Mouse (Mus musculus) stomach, embryonic 15.5 days (tissue): ENCODE results near the gene Fn1. TPM values are rescaled to one million over a fixed set of nuclear protein-coding genes. Genes with fewer than 3 reads are reported as not detected.

Source experiments
- ATAC-seq: fragments of 200-750 bp; cut with Nextera tagmentation; 2 replicates; pipeline ENCODE4 v1.8.0; 2017; ENCODE audit warnings: low read depth, moderate number of reproducible peaks, moderate TSS enrichment; ENCODE audit not compliant: insufficient read depth, low FRiP score
- H3K27ac ChIP-seq: fragments of 300-500 bp; sonication (generic); 2 replicates; pipeline ENCODE4 v1.5.1; 2015; ENCODE audit warnings: mild to moderate bottlenecking, inconsistent platforms
- H3K27me3 ChIP-seq: fragments of 300-500 bp; sonication (generic); replicated peaks from 2 replicates; pipeline ENCODE4 v1.6.1; 2015; ENCODE audit warnings: inconsistent platforms
- H3K36me3 ChIP-seq: fragments of 300-500 bp; sonication (generic); 2 replicates; pipeline ENCODE4 v1.6.1; 2015; ENCODE audit warnings: inconsistent platforms
- H3K4me1 ChIP-seq: fragments of 300-500 bp; sonication (generic); 2 replicates; pipeline ENCODE4 v1.6.1; 2015; ENCODE audit warnings: inconsistent platforms
- H3K4me2 ChIP-seq: fragments of 300-500 bp; sonication (generic); 2 replicates; pipeline ENCODE4 v1.6.1; 2015; ENCODE audit warnings: mild to moderate bottlenecking, inconsistent platforms
- H3K4me3 ChIP-seq: fragments of 300-500 bp; sonication (generic); replicated peaks from 2 replicates; pipeline ENCODE4 v1.5.1; 2015; ENCODE audit warnings: inconsistent platforms
- H3K9ac ChIP-seq: fragments of 300-500 bp; sonication (generic); 2 replicates; pipeline ENCODE4 v1.6.1; 2015; ENCODE audit warnings: inconsistent platforms
- H3K9me3 ChIP-seq: fragments of 300-500 bp; sonication (generic); 2 replicates; pipeline ENCODE4 v1.6.1; 2016; ENCODE audit warnings: inconsistent platforms
- WGBS: fragments of 180-500 bp; shearing (Covaris S2); methylation state at CpG from one replicate; pipeline ENCODE4 v1.1.7; 2015; 5-methylcytosine and 5-hydroxymethylcytosine counted together
- polyA plus RNA-seq: library from polyadenylated mRNA; unstranded; fragments of >200 nt; fragmentation: Nextera tagmentation; extraction: Ambion mirVana; gene quantifications from 2 replicates; pipeline ENCODE4 v1.2.1, GENCODE M21; 2015

Fn1 gene
- polyA plus RNA-seq, 1 experiment from 2014 or later: 117 TPM

DNA sequence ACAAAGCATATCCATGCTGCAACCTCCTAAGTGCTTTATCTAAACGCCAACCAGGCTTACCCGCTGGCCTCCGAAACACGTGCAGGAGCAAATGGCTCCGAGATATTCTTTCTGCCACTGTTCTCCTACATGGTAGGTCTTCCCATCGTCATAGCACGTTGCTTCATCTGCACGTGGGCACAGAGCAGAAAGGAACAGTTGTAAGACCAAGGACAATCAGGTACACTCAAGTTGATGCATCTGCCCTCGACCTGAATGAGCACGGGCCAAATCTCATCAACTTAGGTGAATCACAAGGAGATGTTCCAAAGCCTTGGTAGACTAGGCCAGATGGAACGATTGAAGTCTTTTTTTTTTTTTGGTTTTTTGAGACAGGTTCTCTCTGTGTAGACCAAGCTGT, 63.0 kb downstream of the Fn1 start:
- Histone ChIP-seq H3K27ac (no peak overlapping the region), H3K9ac (no peak overlapping the region), H3K27me3 (no peaks in the 10 kb centered on the region), H3K4me1 (no peaks in the 10 kb centered on the region), H3K9me3 (no peaks in the 10 kb centered on the region), H3K4me3 (no peak overlapping the region), H3K4me2 (no peak overlapping the region), H3K36me3 (peaks cover 32% of the 10 kb centered on the region)
- ATAC-seq: no peak
- WGBS: 90% methylated on average over 11 of the region's 11 CpGs

- Histone ChIP-seq H3K4me2 (no peak overlapping the region), H3K9me3 (no peaks in the 10 kb centered on the region), H3K36me3 (peaks cover 24% of the 10 kb centered on the region; the same call in 1 of the 2 replicates), H3K4me1 (no peaks in the 10 kb centered on the region), H3K4me3 (no peak overlapping the region), H3K27me3 (no peaks in the 10 kb centered on the region), H3K9ac (no peak overlapping the region), H3K27ac (no peak overlapping the region)
- peak; percentile 66; the same call in 1 of the 2 replicates for ATAC-seq
- WGBS: 78% methylated on average over 7 of the region's 7 CpGs
Measured at GRCm38 (mm10) chr1:71586658-71587057, 66.3 kb downstream of the Fn1 start.

DNA sequence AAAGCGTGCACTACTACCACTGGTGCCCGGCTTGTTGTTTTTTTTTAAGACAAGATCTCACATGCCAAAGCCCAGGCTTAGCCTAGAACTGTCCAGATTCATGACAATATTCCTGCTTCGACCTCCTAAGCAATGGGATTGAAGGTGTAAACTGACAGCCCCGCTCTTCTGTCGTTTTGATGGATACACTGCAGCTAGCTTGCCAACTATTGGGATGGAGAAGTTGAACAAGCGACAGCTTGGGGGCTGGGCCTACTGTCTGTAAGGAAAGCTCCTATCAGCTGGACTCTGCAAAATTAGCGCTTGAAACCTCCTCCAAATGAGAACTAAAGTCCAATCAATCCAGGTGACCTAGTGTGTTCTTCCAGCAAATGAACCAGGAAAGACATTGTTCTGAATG, 69.1 kb downstream of the Fn1 start:
- H3K36me3 ChIP-seq: peaks cover 22% of the 10 kb centered on the region
- 83% methylated on average over 7 of the region's 7 CpGs for WGBS

DNA sequence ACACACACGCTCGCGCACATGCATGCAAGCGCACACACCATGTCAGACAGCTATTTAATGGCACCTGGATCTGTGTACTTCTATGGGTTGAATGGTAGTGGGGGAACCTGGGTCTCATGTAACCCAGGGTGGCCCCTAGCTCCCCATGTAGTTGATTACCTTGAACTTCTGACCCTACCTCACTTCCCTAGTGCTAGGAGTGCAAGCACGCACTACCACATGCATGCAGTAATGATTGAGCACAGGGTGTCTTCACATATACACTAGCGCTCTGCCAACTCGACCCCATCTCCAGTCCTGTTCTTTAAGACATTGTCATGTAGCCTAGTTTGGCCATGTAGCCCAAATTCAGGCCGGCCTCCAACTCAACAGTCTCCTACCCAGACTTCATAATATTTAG, 69.7 kb downstream of the Fn1 start:
- no peaks in the 10 kb centered on the region for H3K9me3 ChIP-seq
- no peak overlapping the region for H3K4me2 ChIP-seq
- no peak overlapping the region for H3K4me3 ChIP-seq
- H3K4me1 ChIP-seq: no peaks in the 10 kb centered on the region
- 90% methylated on average over 8 of the region's 8 CpGs for WGBS
- peaks cover 21% of the 10 kb centered on the region for H3K36me3 ChIP-seq
- no peak for ATAC-seq
- H3K27me3 ChIP-seq: no peaks in the 10 kb centered on the region
- no peak overlapping the region for H3K9ac ChIP-seq
- no peak overlapping the region for H3K27ac ChIP-seq

More for the DNA sequence above, 69.1 kb downstream of the Fn1 start:
- Histone ChIP-seq H3K27ac (no peak overlapping the region), H3K27me3 (no peaks in the 10 kb centered on the region), H3K9me3 (no peaks in the 10 kb centered on the region), H3K4me1 (no peaks in the 10 kb centered on the region), H3K4me3 (no peak overlapping the region), H3K9ac (no peak overlapping the region), H3K4me2 (no peak overlapping the region)
- ATAC-seq: no peak

DNA sequence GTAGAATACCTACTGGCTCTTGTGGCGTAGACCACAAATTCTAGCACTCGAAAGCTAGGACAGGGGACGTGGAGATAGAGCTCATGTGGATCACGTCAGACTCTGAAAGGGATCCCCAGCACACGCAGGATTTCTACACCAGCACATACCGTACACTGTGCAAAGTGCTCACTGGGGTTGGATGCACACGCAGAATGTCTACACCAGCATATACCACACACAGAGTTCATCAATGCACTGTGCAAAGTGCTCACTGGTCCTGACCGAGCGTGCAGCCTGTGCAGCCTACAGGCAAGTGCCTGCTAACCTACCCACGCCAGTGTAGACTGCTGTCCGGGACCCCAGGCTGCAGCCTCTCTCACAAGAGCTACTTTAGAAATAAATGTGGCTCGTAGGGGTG, 72.6 kb downstream of the Fn1 start:
- Histone ChIP-seq H3K9ac (no peak overlapping the region), H3K4me1 (no peaks in the 10 kb centered on the region), H3K27me3 (no peaks in the 10 kb centered on the region), H3K9me3 (no peaks in the 10 kb centered on the region), H3K36me3 (peaks cover 39% of the 10 kb centered on the region), H3K27ac (no peak overlapping the region), H3K4me2 (no peak overlapping the region), H3K4me3 (no peak overlapping the region)
- ATAC-seq: no peak
- WGBS: 91% methylated on average over 12 of the region's 12 CpGs

- ATAC-seq: no peak
- Histone ChIP-seq H3K4me3 (no peak overlapping the region), H3K27ac (no peak overlapping the region), H3K36me3 (peaks cover 39% of the 10 kb centered on the region), H3K4me1 (no peaks in the 10 kb centered on the region), H3K9ac (no peak overlapping the region), H3K27me3 (no peaks in the 10 kb centered on the region), H3K4me2 (no peak overlapping the region), H3K9me3 (no peaks in the 10 kb centered on the region)
- 81% methylated on average over 4 of the region's 4 CpGs for WGBS
Measured at GRCm38 (mm10) chr1:71579526-71579925, 73.5 kb downstream of the Fn1 start.

GRCm38 (mm10) chr1:71576837-71577236, 76.2 kb downstream of the Fn1 start:
- Histone ChIP-seq H3K27me3 (no peaks in the 10 kb centered on the region), H3K27ac (no peak overlapping the region), H3K4me3 (no peak overlapping the region), H3K36me3 (peaks cover 49% of the 10 kb centered on the region), H3K9ac (no peak overlapping the region), H3K4me2 (no peak overlapping the region), H3K4me1 (no peaks in the 10 kb centered on the region), H3K9me3 (no peaks in the 10 kb centered on the region)
- ATAC-seq: no peak
- WGBS: 93% methylated on average over 6 of the region's 6 CpGs

GRCm38 (mm10) chr1:71575987-71576386, 77.0 kb downstream of the Fn1 start:
- Histone ChIP-seq H3K4me2 (no peak overlapping the region), H3K27ac (no peak overlapping the region), H3K4me1 (no peaks in the 10 kb centered on the region), H3K9ac (no peak overlapping the region), H3K9me3 (no peaks in the 10 kb centered on the region), H3K36me3 (peaks cover 54% of the 10 kb centered on the region), H3K27me3 (no peaks in the 10 kb centered on the region), H3K4me3 (no peak overlapping the region)
- 91% methylated on average over 7 of the region's 7 CpGs for WGBS
- no peak for ATAC-seq

DNA sequence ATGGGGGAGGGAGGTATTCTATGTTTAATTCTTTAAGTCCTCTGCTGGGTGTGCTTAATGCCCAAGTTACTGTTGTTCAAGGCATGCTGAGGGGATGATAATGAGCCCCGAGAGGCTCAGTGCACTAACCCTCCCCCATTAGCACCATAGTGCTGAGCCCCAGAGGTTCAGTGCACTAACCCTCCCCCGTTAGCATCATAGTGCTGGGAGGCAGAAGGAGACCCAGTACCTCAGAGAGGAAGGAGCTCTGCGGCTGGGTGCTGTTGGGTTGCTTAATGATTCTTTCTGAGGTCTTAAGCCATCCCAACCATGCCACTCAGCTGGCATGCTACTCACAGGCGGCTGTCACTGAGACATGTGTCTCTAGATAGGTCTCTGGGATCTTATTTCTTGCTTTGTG, 82.9 kb downstream of the Fn1 start:
- Histone ChIP-seq H3K4me1 (no peaks in the 10 kb centered on the region), H3K27ac (no peak overlapping the region), H3K4me2 (no peak overlapping the region), H3K27me3 (no peaks in the 10 kb centered on the region), H3K9ac (no peak overlapping the region), H3K9me3 (no peaks in the 10 kb centered on the region), H3K36me3 (peaks cover 41% of the 10 kb centered on the region), H3K4me3 (no peak overlapping the region)
- 95% methylated on average over 4 of the region's 4 CpGs for WGBS
- ATAC-seq: no peak

DNA sequence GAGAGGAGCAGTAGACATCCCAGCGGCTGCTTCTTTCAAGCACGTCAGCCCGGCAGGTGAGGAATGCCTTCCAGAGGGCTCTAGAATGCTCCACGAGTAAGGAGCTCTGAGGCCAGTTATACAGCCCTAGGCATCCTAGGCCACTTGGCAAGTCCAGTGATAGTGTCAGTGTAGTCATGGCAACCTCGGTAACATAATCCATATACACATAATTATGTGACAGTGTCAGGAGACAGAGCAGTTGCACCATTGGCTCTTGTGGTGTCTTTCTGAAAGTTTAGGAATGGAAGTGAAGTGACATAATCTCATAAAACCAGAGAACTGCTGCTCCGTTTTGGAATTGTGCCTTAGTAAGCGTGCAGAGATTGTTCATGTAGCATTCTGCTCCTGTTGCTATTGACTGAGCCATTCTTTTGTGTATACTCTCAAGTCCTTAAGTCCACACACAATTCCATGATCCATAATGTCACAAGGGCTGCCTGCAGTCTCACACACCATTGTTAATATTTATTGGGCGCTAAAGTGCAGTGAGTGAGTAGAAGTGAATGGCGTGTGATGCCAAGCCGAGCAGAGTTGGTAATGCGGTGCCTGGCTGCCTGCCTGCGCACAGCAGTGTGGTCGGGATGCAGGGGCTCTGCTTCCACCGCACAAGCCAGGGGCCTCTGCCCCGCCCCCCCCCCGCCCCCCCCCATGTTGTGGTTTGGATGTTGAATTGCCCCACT, 85.0 kb downstream of the Fn1 start:
- Histone ChIP-seq H3K4me2 (no peak overlapping the region), H3K36me3 (peaks cover 49% of the 10 kb centered on the region), H3K9me3 (no peaks in the 10 kb centered on the region), H3K4me3 (no peak overlapping the region), H3K9ac (no peak overlapping the region), H3K27ac (no peak overlapping the region), H3K4me1 (no peaks in the 10 kb centered on the region), H3K27me3 (no peaks in the 10 kb centered on the region)
- 79% methylated on average over 16 of the region's 16 CpGs for WGBS
- no peak for ATAC-seq

DNA sequence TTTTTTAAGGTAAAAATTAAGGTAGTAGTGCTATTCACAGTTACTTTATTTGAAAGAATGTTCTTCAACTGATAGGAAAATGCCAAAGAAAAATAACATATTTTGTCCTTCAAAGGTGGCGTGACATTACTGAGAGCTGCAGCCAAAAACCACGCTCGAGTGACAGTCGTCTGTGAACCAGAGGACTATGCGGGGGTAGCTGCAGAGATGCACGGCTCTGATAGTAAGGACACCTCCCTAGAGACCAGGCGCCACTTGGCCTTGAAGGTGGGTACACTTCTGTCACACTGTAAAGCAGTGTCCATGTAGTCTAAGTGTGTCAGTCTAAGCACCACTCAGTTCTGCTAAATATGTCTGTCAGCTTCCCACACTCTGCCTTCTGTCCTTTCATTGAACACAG, 88.7 kb downstream of the Fn1 start:
- no peaks in the 10 kb centered on the region for H3K27me3 ChIP-seq
- no peak overlapping the region for H3K4me2 ChIP-seq
- 87% methylated on average over 7 of the region's 7 CpGs for WGBS
- H3K4me3 ChIP-seq: no peak overlapping the region
- H3K27ac ChIP-seq: no peak overlapping the region
- ATAC-seq: no peak
- no peaks in the 10 kb centered on the region for H3K4me1 ChIP-seq
- no peak overlapping the region for H3K9ac ChIP-seq
- H3K36me3 ChIP-seq: peaks cover 44% of the 10 kb centered on the region
- H3K9me3 ChIP-seq: no peaks in the 10 kb centered on the region

- Histone ChIP-seq H3K4me3 (no peak overlapping the region), H3K4me2 (no peak overlapping the region), H3K36me3 (peaks cover 31% of the 10 kb centered on the region), H3K27ac (no peak overlapping the region), H3K27me3 (no peaks in the 10 kb centered on the region), H3K9me3 (no peaks in the 10 kb centered on the region), H3K4me1 (peaks cover 8% of the 10 kb centered on the region), H3K9ac (no peak overlapping the region)
- WGBS: 93% methylated on average over 4 of the region's 4 CpGs
- ATAC-seq: no peak
Measured at GRCm38 (mm10) chr1:71560626-71561025, 92.4 kb downstream of the Fn1 start.
